Mouse (Mus musculus): Measurements from ENCODE around the gene Runx2. TPM values are rescaled to one million over a fixed set of nuclear protein-coding genes. Genes with fewer than 3 reads are reported as not detected.

Runx2 gene
- polyA plus RNA-seq, 1 experiment from 2014 or later: 0.34 TPM

GRCm38 (mm10) chr17:44627317-44627716 lies 187.3 kb downstream of the Runx2 start:
- 75% methylated on average over 6 of the region's 6 CpGs for WGBS (ENCODE audit: insufficient replicate concordance)
- Histone ChIP-seq H3K9me3 (ENCODE audit: low read length) (no peaks in the 10 kb centered on the region), H3K27ac (ENCODE audit: low read depth) (no peak overlapping the region), H3K4me2 (ENCODE audit: low read depth, low read length) (no peak overlapping the region), H3K4me3 (ENCODE audit: low read depth, low read length) (no peak overlapping the region), H3K27me3 (ENCODE audit: insufficient read depth, low read length) (no peaks in the 10 kb centered on the region), H3K4me1 (ENCODE audit: insufficient read depth) (peaks cover 3% of the 10 kb centered on the region; the same call in 1 of the 2 replicates), H3K36me3 (replicated peaks; ENCODE audit: insufficient read depth, low read length) (no peaks in the 10 kb centered on the region), H3K9ac (replicated peaks) (no peak overlapping the region)
- DNase-seq: no peak
- ATAC-seq: no peak
- TF ChIP-seq CTCF (IDR thresholded peaks at IDR 0.05; ENCODE audit: low read depth): no peak
- no peak for TF ChIP-seq EP300 (IDR thresholded peaks at IDR 0.05; ENCODE audit: low read depth)

- Histone ChIP-seq H3K9me3 (ENCODE audit: low read length) (no peaks in the 10 kb centered on the region), H3K27me3 (ENCODE audit: insufficient read depth, low read length) (no peaks in the 10 kb centered on the region), H3K4me2 (ENCODE audit: low read depth, low read length) (no peak overlapping the region), H3K9ac (replicated peaks) (no peak overlapping the region), H3K27ac (ENCODE audit: low read depth) (no peak overlapping the region), H3K4me1 (ENCODE audit: insufficient read depth) (no peaks in the 10 kb centered on the region), H3K4me3 (ENCODE audit: low read depth, low read length) (no peak overlapping the region), H3K36me3 (replicated peaks; ENCODE audit: insufficient read depth, low read length) (no peaks in the 10 kb centered on the region)
- no peak for TF ChIP-seq EP300 (IDR thresholded peaks at IDR 0.05; ENCODE audit: low read depth)
- TF ChIP-seq CTCF (IDR thresholded peaks at IDR 0.05; ENCODE audit: low read depth): no peak
- no peak for ATAC-seq
- WGBS (ENCODE audit: insufficient replicate concordance): 57% methylated on average over 2 of the region's 2 CpGs
- no peak for DNase-seq
These were observed 190.9 kb downstream of the Runx2 start for GRCm38 (mm10) chr17:44623707-44624106.

GRCm38 (mm10) chr17:44623271-44623670 lies 191.3 kb downstream of the Runx2 start:
- WGBS (ENCODE audit: insufficient replicate concordance): 72% methylated on average over 8 of the region's 8 CpGs
- H3K9me3 ChIP-seq (ENCODE audit: low read length): no peaks in the 10 kb centered on the region

GRCm38 (mm10) chr17:44620456-44620855 lies 194.1 kb downstream of the Runx2 start:
- Histone ChIP-seq H3K36me3 (replicated peaks; ENCODE audit: insufficient read depth, low read length) (no peaks in the 10 kb centered on the region), H3K27ac (ENCODE audit: low read depth) (no peak overlapping the region), H3K27me3 (ENCODE audit: insufficient read depth, low read length) (no peaks in the 10 kb centered on the region), H3K9ac (replicated peaks) (no peak overlapping the region), H3K4me2 (ENCODE audit: low read depth, low read length) (no peak overlapping the region), H3K9me3 (ENCODE audit: low read length) (no peaks in the 10 kb centered on the region), H3K4me3 (ENCODE audit: low read depth, low read length) (no peak overlapping the region), H3K4me1 (ENCODE audit: insufficient read depth) (peaks cover 1% of the 10 kb centered on the region; the same call in 1 of the 2 replicates)
- DNase-seq (no peak), ATAC-seq (no peak)
- WGBS (ENCODE audit: insufficient replicate concordance): 51% methylated on average over 2 of the region's 2 CpGs
- TF ChIP-seq EP300 (IDR thresholded peaks at IDR 0.05; ENCODE audit: low read depth): no peak
- no peak for TF ChIP-seq CTCF (IDR thresholded peaks at IDR 0.05; ENCODE audit: low read depth)

More at GRCm38 (mm10) chr17:44623271-44623670, 191.3 kb downstream of the Runx2 start:
- Histone ChIP-seq H3K27me3 (ENCODE audit: insufficient read depth, low read length) (no peaks in the 10 kb centered on the region), H3K4me1 (ENCODE audit: insufficient read depth) (no peaks in the 10 kb centered on the region), H3K36me3 (replicated peaks; ENCODE audit: insufficient read depth, low read length) (no peaks in the 10 kb centered on the region), H3K27ac (ENCODE audit: low read depth) (no peak overlapping the region), H3K4me2 (ENCODE audit: low read depth, low read length) (no peak overlapping the region), H3K4me3 (ENCODE audit: low read depth, low read length) (no peak overlapping the region), H3K9ac (replicated peaks) (no peak overlapping the region)
- TF ChIP-seq EP300 (IDR thresholded peaks at IDR 0.05; ENCODE audit: low read depth) (no peak), CTCF (IDR thresholded peaks at IDR 0.05; ENCODE audit: low read depth) (no peak)
- DNase-seq (no peak), ATAC-seq (no peak)

- TF ChIP-seq CTCF (IDR thresholded peaks at IDR 0.05; ENCODE audit: low read depth) (no peak), EP300 (IDR thresholded peaks at IDR 0.05; ENCODE audit: low read depth) (no peak)
- peaks cover 3% of the 10 kb centered on the region; the same call in 1 of the 2 replicates for H3K4me1 ChIP-seq (ENCODE audit: insufficient read depth)
- no peak overlapping the region for H3K27ac ChIP-seq (ENCODE audit: low read depth)
- no peaks in the 10 kb centered on the region for H3K36me3 ChIP-seq (replicated peaks; ENCODE audit: insufficient read depth, low read length)
- no peak overlapping the region for H3K4me2 ChIP-seq (ENCODE audit: low read depth, low read length)
- no peaks in the 10 kb centered on the region for H3K9me3 ChIP-seq (ENCODE audit: low read length)
- ATAC-seq (no peak), DNase-seq (no peak)
- H3K4me3 ChIP-seq (ENCODE audit: low read depth, low read length): no peak overlapping the region
- H3K9ac ChIP-seq (replicated peaks): no peak overlapping the region
- 48% methylated on average over 11 of the region's 11 CpGs for WGBS (ENCODE audit: insufficient replicate concordance)
- H3K27me3 ChIP-seq (ENCODE audit: insufficient read depth, low read length): 0 out of 2 replicates have a peak, but pooled peaks cover 4% of the 10 kb centered on the region
These were observed 195.9 kb downstream of the Runx2 start for GRCm38 (mm10) chr17:44618691-44619090.

- TF ChIP-seq EP300 (IDR thresholded peaks at IDR 0.05; ENCODE audit: low read depth): no peak
- TF ChIP-seq CTCF (IDR thresholded peaks at IDR 0.05; ENCODE audit: low read depth): no peak
- Histone ChIP-seq H3K27me3 (ENCODE audit: insufficient read depth, low read length) (0 out of 2 replicates have a peak, but pooled peaks cover 4% of the 10 kb centered on the region), H3K36me3 (replicated peaks; ENCODE audit: insufficient read depth, low read length) (no peaks in the 10 kb centered on the region), H3K27ac (ENCODE audit: low read depth) (no peak overlapping the region), H3K4me3 (ENCODE audit: low read depth, low read length) (no peak overlapping the region), H3K4me2 (ENCODE audit: low read depth, low read length) (no peak overlapping the region), H3K9me3 (ENCODE audit: low read length) (no peaks in the 10 kb centered on the region), H3K4me1 (ENCODE audit: insufficient read depth) (peaks cover 3% of the 10 kb centered on the region; the same call in 1 of the 2 replicates), H3K9ac (replicated peaks) (no peak overlapping the region)
- ATAC-seq (no peak), DNase-seq (no peak)
- WGBS (ENCODE audit: insufficient replicate concordance): 65% methylated on average over 10 of the region's 10 CpGs
These were observed 196.4 kb downstream of the Runx2 start for GRCm38 (mm10) chr17:44618175-44618574.
